Mouse (Mus musculus): ENCODE results near the gene Adamts3.

Gene Adamts3

DNA sequence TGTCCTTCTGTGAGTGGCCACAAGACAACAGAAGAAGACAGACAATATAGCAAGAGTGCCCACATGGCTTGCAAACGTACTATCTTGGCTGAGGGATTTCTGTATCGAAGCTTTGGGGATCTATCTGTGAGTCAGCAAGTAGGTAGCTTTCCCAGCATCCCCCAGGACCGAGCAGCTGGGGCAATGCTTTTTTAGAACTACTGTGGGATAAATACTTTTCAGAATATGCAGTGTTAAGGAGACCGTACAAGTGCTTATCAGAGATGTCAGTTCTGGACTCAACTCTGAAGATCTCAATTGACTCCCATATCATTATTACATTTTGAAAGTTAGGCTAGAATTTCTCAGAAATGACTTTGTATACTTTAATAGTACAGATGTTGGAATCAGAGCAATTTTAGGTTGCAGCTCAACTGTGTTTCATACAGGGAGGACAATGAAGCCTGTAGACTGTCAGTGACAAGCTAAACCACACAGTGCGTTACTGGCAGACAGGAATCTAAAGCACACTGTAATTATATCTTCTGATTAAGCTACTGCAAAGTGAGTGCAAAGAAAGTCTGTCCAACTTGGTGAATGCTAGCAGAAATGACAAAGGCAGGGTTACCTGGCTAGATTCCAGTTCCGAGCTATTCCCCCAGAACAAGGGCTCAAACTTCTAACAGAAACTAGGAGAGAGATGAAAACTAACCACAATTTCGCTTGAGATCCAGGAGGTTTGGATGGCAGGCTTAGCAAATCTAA, 171.8 kb downstream of the Adamts3 start:
- in situ Hi-C loops (cut with MboI, MseI): loop anchor here (5.0 kb wide), 1 partner anchor 491 kb away; no protein-coding TSS in a partner anchor

GRCm38 (mm10) chr5:89709459-89709858, 173.7 kb downstream of the Adamts3 start:
- in situ Hi-C loops (cut with MboI, MseI): no loop called here

- in situ Hi-C loops (cut with MboI, MseI): no loop called here
Observed at GRCm38 (mm10) chr5:89704264-89704663, 178.9 kb downstream of the Adamts3 start.

DNA sequence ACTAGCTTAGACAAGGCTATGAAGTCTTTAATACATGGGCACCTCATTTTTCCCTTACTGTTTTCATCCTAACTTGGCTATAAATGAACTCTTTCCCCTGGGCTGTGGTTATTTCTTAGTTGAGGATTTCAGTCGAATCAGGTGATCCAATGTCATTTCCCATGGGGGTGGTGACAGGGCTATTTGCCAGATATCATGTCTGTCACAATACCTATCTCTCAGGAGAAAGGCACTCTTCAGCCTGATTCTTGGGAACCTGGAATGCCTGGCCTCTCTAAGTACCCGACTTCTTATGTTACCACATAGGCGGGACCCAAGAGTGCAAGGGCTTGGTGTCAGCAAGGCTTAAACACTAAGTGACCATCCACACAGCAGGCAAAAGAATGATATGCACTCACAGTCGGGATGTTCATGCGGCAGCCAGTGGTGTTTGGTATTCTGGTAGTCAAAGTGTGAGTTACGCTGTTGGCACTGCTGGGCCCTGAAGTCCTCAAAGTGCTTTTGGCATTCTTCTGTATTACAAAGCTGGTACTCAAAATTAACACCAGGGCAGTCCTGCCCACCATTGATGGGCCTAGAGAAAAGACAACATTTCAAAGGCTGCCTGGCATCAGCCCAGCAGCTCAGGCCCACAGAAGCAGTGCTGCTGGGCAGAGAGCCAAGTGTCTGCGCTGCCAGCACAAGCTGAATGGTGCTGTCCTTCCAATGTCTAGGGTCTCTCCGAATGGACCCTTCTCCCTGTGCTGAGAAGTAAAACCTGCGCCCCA, 181.7 kb downstream of the Adamts3 start:
- in situ Hi-C loops (cut with MboI, MseI): no loop called here

- in situ Hi-C loops (cut with MboI, MseI): loop anchor here (25.0 kb wide), 1 partner anchor 776 kb away; no protein-coding TSS in a partner anchor
Observed at GRCm38 (mm10) chr5:89687826-89688225, 195.3 kb downstream of the Adamts3 start.

- in situ Hi-C loops (cut with MboI, MseI): loop anchor here (5.0 to 25.0 kb wide), 2 partner anchors 768 to 883 kb away; no protein-coding TSS in a partner anchor
Observed at GRCm38 (mm10) chr5:89679871-89680536, 203.1 kb downstream of the Adamts3 start.

DNA sequence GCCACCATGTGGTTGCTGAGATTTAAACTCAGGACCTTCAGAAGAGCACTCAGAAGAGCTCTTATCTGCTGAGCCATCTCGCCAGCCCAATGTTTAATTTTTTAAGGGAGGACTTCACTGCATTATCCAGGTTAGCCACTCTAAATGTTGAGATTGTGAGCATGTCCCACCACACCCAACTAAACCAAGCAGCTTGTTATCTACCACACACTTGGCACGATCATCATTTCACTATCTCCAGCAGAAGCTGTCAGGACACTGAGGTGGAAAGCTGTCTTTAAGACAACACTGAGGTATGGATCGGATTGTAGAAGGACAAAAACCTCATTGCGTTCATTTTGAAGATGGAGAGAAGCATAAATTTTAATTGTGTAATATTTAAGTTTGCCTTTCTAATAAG, 205.0 kb downstream of the Adamts3 start:
- in situ Hi-C loops (cut with MboI, MseI): loop anchor here (5.0 to 25.0 kb wide), 2 partner anchors 766 to 881 kb away; no protein-coding TSS in a partner anchor

DNA sequence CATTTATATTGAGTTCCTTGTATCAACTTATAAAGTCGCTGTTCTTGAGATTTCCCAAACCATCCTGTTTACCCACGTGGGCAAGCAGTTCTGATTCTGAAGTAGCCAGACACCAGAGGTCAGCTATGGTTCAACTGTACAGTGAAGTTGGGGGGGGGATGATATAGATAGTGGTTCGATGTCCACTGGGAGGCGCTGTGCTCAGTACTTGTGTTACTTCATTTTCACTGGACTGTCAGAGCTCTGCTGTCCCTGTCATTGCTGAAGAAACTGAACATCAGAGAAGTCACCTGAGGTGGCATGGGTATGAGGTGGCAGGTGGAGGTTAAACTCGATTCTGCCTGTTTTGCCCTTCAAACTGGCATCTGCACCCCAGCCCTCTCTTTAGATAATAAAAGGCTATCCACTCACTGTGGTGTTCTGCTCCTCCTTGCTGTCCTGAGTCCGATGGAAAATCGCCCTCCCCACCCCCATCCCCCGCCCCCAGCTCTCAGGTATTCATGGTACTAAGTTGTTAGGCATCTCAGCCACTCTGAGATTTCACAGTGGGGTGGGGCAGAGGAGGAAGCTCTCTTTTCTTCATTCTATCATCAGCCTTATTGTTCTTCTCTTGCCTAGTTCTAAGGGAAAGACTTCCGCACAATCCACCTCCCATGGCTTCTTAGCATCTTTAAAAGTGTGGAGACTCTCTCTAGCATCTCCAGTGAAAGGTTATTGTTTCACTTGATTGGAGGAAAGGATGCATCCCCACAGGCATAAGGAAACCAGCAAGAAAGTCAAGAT, 208.9 kb downstream of the Adamts3 start:
- in situ Hi-C loops (cut with MboI, MseI): no loop called here

DNA sequence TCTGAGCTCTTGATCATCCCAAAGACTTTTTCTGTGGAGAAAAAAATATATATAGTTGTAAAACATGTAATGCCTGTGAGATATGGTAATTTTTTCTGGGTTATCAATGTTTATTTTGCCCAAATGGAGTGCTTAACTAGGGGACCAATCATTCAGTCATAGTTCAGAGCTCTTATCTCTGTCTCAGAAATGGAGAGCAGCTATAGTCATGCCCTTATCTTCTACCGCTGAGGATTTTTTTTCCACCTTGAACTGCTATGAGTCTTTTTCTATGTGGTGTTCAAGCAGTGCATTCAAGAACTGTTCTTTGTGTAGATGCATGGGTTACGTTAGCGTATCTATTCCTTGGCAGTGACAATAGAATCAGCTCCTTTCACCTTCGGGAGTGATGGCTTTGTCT, 210.2 kb downstream of the Adamts3 start:
- in situ Hi-C loops (cut with MboI, MseI): no loop called here

GRCm38 (mm10) chr5:89654327-89654726, 228.8 kb downstream of the Adamts3 start:
- in situ Hi-C loops (cut with MboI, MseI): no loop called here

DNA sequence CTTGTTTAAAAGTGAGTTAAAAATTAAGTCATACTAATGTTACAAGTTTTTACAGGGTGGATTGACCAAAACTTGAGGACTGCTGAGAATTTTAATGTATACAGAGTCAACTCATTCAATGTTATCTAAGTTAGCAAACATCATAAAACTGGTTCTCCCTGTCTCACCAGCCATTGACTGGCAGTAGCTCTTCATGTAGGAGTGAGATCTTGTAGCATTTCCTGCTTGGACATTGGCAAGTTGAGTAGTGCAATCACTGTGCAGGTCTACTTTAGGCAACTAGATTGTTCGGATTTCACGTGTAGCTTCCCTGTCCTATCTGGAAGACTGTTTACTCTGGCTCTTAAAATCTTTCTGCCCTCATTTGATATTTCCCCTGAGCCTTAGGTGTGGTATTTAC, 229.3 kb downstream of the Adamts3 start:
- in situ Hi-C loops (cut with MboI, MseI): no loop called here

GRCm38 (mm10) chr5:89646940-89647339, 236.2 kb downstream of the Adamts3 start:
- in situ Hi-C loops (cut with MboI, MseI): no loop called here

DNA sequence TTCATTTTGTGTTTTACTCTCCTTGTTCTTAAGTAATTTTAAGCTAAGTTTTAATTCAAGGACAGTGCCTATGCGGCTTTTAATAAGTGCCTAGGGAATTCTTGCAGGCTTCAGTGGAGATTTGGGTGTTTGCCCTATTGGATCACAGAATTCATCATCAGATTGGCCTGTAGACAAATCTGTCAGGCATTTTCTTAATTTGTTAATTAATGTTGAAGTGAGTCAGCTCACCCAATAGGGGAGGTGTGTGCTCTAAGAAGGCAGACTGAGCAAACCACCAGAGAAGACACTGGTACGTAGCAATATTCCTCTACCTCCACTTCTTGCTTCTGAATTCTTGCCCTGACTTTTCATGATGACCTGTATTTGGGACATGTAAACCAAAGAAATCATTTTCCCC, 247.7 kb downstream of the Adamts3 start:
- in situ Hi-C loops (cut with MboI, MseI): no loop called here

DNA sequence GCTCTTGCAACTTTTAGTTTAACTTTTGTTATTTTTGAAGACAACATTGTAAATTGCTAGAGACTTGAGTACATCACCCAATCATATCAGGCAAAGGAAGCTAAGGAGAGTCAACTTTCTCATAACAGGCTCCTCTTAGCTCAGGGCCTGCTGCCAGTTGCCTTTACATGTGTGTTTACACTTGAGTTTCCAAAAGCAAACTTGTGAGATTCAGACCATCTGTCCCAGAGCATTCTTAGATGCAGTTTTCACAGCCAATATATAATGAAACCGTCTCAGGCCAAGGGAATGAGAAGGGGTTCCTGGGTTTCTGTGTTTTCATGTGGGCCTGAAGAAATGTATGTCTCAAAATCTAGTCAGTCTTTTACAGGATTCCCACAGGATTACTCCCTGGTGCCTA, 251.5 kb downstream of the Adamts3 start:
- in situ Hi-C loops (cut with MboI, MseI): no loop called here

Data from regulatory T cell (primary cell).